Mouse (Mus musculus) limb, embryonic 12.5 days (tissue): ENCODE data around the gene Lsm3. TPM values are rescaled to one million over a fixed set of nuclear protein-coding genes. Genes with fewer than 3 reads are reported as not detected.

Experiments
- ATAC-seq: fragments of 200-750 bp; cut with Nextera tagmentation; 2 replicates; pipeline ENCODE4 v1.8.0; 2017; ENCODE audit warnings: low read depth, moderate TSS enrichment; ENCODE audit not compliant: insufficient number of reproducible peaks, insufficient read depth, low FRiP score, low TSS enrichment
- H3K27ac ChIP-seq: fragments of 300-500 bp; sonication (generic); 2 replicates; pipeline ENCODE4 v1.5.1; 2016; ENCODE audit warnings: mild to moderate bottlenecking, moderate library complexity
- H3K27me3 ChIP-seq: fragments of 300-500 bp; sonication (generic); 2 replicates; pipeline ENCODE4 v1.6.1; 2016; ENCODE audit warnings: mild to moderate bottlenecking, moderate library complexity
- H3K36me3 ChIP-seq: fragments of 300-500 bp; sonication (generic); 2 replicates; pipeline ENCODE4 v1.6.1; 2016; ENCODE audit warnings: mild to moderate bottlenecking, moderate library complexity
- H3K4me1 ChIP-seq: fragments of 300-500 bp; sonication (generic); replicated peaks from 2 replicates; pipeline ENCODE4 v1.6.1; 2016
- H3K4me2 ChIP-seq: fragments of 300-500 bp; sonication (generic); 2 replicates; pipeline ENCODE4 v1.6.1; 2016; ENCODE audit warnings: mild to moderate bottlenecking, moderate library complexity
- H3K4me3 ChIP-seq: fragments of 300-500 bp; sonication (generic); replicated peaks from 2 replicates; pipeline ENCODE4 v1.5.1; 2016; ENCODE audit warnings: mild to moderate bottlenecking
- H3K9ac ChIP-seq: fragments of 300-500 bp; sonication (generic); replicated peaks from 2 replicates; pipeline ENCODE4 v1.6.1; 2016; ENCODE audit warnings: mild to moderate bottlenecking, moderate library complexity
- H3K9me3 ChIP-seq: fragments of 300-500 bp; sonication (generic); 2 replicates; pipeline ENCODE4 v1.6.1; 2016; ENCODE audit warnings: mild to moderate bottlenecking, moderate library complexity
- WGBS: fragments of 180-500 bp; shearing (Covaris S2); methylation state at CpG from one replicate; pipeline ENCODE4 v1.1.7; 2016; 5-methylcytosine and 5-hydroxymethylcytosine counted together
- polyA plus RNA-seq: library from polyadenylated mRNA; unstranded; fragments of >200 nt; fragmentation: Nextera tagmentation; extraction: Ambion mirVana; gene quantifications from 2 replicates; pipeline ENCODE4 v1.2.1, GENCODE M21; 2016

The Lsm3 gene
- polyA plus RNA-seq, 1 experiment from 2014 or later = 344 TPM

DNA sequence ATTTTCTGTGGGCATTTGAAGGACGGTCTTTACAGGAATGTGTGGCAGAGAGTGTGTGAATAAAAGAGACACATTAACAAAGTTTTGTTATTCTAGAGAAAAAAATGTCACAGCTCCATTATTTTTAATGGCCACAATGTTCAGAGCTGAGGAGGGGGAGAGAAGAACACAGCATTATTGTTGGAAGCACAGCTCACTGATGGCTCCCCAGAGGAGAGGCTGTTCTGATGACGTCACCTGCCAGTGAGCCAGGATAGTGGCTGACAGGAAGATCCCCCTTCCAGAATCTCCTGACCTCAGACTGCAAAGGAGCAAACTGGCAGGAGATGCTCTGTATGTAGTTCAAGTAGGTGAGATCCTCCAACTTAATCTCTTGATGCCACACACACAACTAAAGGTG lies 18.0 kb downstream of the Lsm3 start:
- Histone ChIP-seq H3K27ac (no peak overlapping the region), H3K4me3 (no peak overlapping the region), H3K9ac (no peak overlapping the region), H3K4me2 (no peak overlapping the region), H3K27me3 (no peaks in the 10 kb centered on the region), H3K4me1 (peaks cover 4% of the 10 kb centered on the region; the same call in 1 of the 2 replicates), H3K36me3 (peaks cover 6% of the 10 kb centered on the region; the same call in 1 of the 2 replicates), H3K9me3 (no peaks in the 10 kb centered on the region)
- ATAC-seq = no peak
- 57% methylated on average over 2 of the region's 2 CpGs for WGBS

DNA sequence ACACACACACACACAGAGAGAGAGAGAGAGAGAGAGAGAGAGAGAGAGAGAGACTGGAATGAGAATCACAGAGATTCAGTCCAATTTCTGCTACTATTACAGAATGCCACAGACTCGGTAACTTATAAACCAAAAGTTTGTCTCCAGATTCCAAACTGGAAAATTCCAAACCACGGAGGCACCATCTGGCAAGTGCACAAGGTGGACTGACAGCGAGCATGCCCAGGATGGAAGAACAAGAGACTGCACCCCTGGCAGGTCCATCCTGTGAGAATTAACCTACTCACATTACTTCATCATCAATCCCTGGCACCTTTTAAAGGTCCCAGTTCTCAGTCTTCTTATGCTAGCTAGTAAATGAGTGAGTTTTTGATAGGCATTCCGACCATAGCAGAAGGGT lies 18.5 kb downstream of the Lsm3 start:
- no peak overlapping the region for H3K27ac ChIP-seq
- H3K9ac ChIP-seq = no peak overlapping the region
- no peaks in the 10 kb centered on the region for H3K9me3 ChIP-seq
- H3K4me3 ChIP-seq = no peak overlapping the region
- no peak overlapping the region for H3K4me2 ChIP-seq
- 85% methylated on average over 4 of the region's 4 CpGs for WGBS
- no peaks in the 10 kb centered on the region for H3K27me3 ChIP-seq
- peaks cover 4% of the 10 kb centered on the region; the same call in 1 of the 2 replicates for H3K4me1 ChIP-seq
- 0 out of 2 replicates have a peak, but pooled peaks cover 1% of the 10 kb centered on the region for H3K36me3 ChIP-seq
- ATAC-seq = no peak

DNA sequence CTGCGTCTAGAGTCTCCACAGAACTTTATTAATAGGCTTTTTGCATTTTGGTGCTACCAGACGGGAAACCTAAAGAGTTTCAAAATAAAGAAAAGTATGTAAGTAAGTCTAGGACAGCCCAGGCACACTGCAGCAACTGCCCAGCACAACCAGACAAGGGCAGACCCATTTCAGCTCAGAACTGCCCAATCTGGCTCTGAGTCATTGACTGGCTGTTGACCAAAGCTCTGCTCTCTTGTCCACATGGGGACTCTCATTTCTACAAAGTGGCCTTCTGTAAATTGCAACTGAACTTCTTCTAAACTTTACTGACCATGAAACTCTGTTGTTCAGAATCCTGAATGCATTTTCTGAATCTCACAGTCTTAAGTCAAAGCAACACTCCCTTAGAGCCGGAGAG lies 19.5 kb downstream of the Lsm3 start:
- no peak overlapping the region for H3K4me3 ChIP-seq
- ATAC-seq = no peak
- peaks cover 4% of the 10 kb centered on the region; the same call in 1 of the 2 replicates for H3K4me1 ChIP-seq
- H3K9me3 ChIP-seq = no peaks in the 10 kb centered on the region
- no peak overlapping the region for H3K9ac ChIP-seq
- no peaks in the 10 kb centered on the region for H3K36me3 ChIP-seq
- H3K27ac ChIP-seq = no peak overlapping the region
- H3K4me2 ChIP-seq = no peak overlapping the region
- H3K27me3 ChIP-seq = no peaks in the 10 kb centered on the region
- WGBS = 79% methylated on average over 3 of the region's 3 CpGs

DNA sequence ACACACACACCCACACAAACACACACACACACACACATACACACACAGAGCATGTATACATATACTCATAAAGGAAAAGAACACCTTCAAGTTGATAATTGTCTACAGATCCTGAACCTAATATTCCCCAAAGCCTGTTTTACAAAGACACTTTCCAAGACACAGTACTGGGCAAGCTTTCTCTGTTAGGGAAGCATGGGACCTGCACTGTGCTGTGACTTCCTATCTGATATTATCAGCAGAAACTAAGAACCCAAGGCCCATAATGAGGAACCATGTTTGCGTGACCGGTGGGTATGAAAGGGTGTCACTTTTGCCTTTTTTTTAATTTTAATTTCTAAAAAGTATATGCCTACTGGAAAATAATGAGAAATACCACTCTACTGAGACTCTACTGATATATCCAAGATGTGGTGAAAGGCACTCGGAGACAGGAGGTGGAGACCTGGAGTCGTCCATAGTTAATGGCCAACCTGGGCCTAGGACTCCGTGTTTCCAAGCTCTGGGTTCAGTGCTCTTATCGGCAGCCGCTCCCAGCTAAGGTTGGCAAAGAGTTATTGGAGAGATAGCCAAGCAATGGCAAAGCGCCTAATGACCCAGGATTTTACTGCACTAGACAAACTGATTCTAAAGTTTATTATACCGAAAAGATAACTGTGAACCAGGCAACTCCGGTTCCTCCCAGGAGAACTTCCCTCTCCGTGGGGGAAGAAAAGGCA lies 20.5 kb downstream of the Lsm3 start:
- peaks cover 4% of the 10 kb centered on the region; the same call in 1 of the 2 replicates for H3K4me1 ChIP-seq
- no peak overlapping the region for H3K9ac ChIP-seq
- no peaks in the 10 kb centered on the region for H3K27me3 ChIP-seq
- H3K4me3 ChIP-seq = no peak overlapping the region
- no peak overlapping the region for H3K4me2 ChIP-seq
- H3K27ac ChIP-seq = no peak overlapping the region
- ATAC-seq = no peak
- H3K36me3 ChIP-seq = no peaks in the 10 kb centered on the region
- no peaks in the 10 kb centered on the region for H3K9me3 ChIP-seq
- 91% methylated on average over 11 of the region's 11 CpGs for WGBS

DNA sequence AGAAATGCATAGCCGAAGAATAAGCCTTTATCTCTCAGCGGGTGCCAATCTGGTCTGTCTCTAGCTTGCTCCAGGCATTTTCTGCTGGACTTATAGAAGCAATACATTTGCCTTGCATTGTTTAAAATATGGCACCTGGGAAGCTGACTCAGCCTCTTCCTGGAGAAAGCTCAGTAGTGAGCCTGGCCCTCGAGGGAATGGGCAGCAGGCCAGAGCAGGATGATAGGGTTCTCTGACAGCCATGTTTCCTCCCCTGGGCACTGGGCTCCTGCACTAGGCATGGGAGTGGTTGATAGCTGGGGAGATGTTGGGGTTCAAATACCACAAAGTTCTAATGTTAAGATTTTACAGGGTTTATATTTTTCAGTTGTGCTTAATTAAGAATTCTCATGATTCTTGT lies 25.5 kb downstream of the Lsm3 start:
- ATAC-seq = no peak
- Histone ChIP-seq H3K36me3 (no peaks in the 10 kb centered on the region), H3K4me1 (no peaks in the 10 kb centered on the region), H3K27me3 (no peaks in the 10 kb centered on the region), H3K4me3 (no peak overlapping the region), H3K27ac (no peak overlapping the region), H3K9me3 (no peaks in the 10 kb centered on the region), H3K4me2 (no peak overlapping the region), H3K9ac (no peak overlapping the region)
- WGBS = 71% methylated on average over 3 of the region's 3 CpGs

DNA sequence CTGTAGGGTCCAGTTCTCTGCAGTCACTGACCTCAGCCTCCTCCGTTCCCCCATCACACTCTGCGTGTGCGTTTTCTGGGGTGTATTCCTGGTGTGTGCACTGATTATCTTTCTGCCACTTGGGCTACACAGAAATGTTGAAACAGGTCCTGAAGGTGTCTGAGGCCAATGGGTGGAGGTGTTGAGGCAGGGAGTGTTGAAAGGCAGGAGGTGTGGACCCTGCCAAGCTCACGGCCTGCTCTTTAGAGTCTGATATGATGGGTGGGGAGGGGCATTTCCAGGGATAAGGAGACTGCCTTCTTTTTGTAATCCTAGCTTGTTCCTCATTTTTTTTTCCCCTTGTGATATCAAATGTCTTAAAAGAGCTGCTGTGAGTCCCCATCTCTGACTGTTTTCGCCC lies 27.3 kb downstream of the Lsm3 start:
- H3K36me3 ChIP-seq = no peaks in the 10 kb centered on the region
- 89% methylated on average over 5 of the region's 5 CpGs for WGBS
- no peaks in the 10 kb centered on the region for H3K9me3 ChIP-seq
- no peak overlapping the region for H3K4me3 ChIP-seq
- no peaks in the 10 kb centered on the region for H3K27me3 ChIP-seq
- no peak overlapping the region for H3K4me2 ChIP-seq
- H3K27ac ChIP-seq = no peak overlapping the region
- no peak for ATAC-seq
- no peaks in the 10 kb centered on the region for H3K4me1 ChIP-seq
- H3K9ac ChIP-seq = no peak overlapping the region

DNA sequence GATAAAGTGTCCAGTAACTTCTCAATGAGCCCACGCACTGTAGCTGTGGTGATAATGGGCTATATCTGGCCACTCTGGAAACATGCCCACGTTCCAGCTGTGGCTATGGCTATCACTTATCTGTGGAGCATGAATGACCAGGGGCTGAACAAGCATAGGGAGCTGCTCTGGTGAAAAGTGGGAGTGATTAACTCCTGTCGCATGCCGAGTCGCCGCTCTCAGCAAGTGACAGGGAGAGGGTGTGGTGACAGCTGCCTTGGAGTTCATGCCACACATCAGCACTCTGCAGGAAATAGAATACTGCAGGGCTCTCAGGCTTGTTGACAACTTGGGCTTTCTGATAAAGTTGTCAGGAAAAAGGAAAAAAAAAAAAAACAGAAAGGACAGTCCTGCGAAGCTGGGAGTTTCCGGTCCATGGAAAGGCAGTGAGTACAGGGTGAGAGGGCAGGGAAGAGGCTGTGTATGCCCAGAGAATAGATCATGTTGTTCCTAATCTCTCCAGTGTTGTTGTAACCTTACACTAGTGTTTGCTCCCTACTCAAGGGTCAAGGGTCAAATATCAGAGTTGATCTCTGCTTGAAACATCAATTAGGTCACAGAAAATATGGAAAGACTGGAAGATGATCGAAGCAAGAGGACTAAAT lies 30.6 kb downstream of the Lsm3 start:
- H3K4me2 ChIP-seq = no peak overlapping the region
- H3K27me3 ChIP-seq = no peaks in the 10 kb centered on the region
- H3K27ac ChIP-seq = no peak overlapping the region
- no peak overlapping the region for H3K4me3 ChIP-seq
- H3K9ac ChIP-seq = no peak overlapping the region
- 53% methylated on average over 9 of the region's 9 CpGs for WGBS
- H3K4me1 ChIP-seq = peaks cover 5% of the 10 kb centered on the region
- H3K36me3 ChIP-seq = no peaks in the 10 kb centered on the region
- no peaks in the 10 kb centered on the region for H3K9me3 ChIP-seq
- ATAC-seq = no peak

DNA sequence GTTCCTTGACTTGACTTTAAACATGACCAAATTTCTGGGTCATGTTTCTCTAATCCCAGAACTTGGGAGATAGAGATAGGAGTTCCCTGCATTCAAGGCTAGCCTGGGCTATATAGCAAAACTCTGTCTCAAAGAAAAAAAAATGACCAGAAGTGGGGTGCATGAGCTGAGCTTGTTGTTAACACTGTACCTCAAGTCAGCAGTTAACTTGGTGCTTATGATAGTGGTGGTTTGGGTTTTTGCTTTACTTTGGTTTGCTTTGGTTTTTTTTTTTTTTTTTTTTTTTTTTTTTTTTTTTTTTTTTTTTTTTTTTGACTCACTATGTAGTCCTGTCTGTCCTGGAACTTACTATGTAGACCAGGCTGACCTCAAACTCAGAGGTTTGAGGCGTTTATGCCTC lies 31.6 kb downstream of the Lsm3 start:
- no peaks in the 10 kb centered on the region for H3K36me3 ChIP-seq
- no peaks in the 10 kb centered on the region for H3K9me3 ChIP-seq
- H3K27ac ChIP-seq = no peak overlapping the region
- H3K4me2 ChIP-seq = no peak overlapping the region
- H3K4me1 ChIP-seq = peaks cover 5% of the 10 kb centered on the region
- no peak for ATAC-seq
- no peaks in the 10 kb centered on the region for H3K27me3 ChIP-seq
- no peak overlapping the region for H3K9ac ChIP-seq
- WGBS = 59% methylated on average over 1 of the region's 1 CpGs
- no peak overlapping the region for H3K4me3 ChIP-seq

DNA sequence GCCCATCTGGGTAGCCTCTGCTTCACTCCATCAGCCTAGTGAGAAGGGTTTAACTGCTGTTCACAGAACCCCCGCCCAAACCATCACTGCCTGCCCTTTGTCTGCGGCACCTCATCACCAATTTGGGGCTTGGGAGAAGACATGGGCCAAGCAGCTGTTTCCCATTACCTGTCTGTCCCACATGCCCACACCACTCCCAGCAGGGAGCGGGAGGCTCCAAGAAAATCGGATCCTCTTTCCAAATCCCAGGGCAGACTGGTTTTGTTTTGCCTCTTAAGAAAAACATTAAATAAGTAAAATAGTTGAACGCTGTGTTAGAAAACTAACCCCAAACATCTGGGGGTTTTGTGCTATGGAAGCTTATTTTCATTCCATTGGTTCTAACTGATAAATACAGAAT lies 33.9 kb downstream of the Lsm3 start:
- H3K9me3 ChIP-seq = no peaks in the 10 kb centered on the region
- H3K27ac ChIP-seq = no peak overlapping the region
- WGBS = 17% methylated on average over 5 of the region's 5 CpGs
- 0 out of 2 replicates have a peak, but pooled peaks have one; percentile 37 for ATAC-seq
- H3K4me1 ChIP-seq = peaks cover 5% of the 10 kb centered on the region
- no peak overlapping the region for H3K4me2 ChIP-seq
- no peaks in the 10 kb centered on the region for H3K36me3 ChIP-seq
- no peaks in the 10 kb centered on the region for H3K27me3 ChIP-seq
- no peak overlapping the region for H3K9ac ChIP-seq
- H3K4me3 ChIP-seq = no peak overlapping the region

DNA sequence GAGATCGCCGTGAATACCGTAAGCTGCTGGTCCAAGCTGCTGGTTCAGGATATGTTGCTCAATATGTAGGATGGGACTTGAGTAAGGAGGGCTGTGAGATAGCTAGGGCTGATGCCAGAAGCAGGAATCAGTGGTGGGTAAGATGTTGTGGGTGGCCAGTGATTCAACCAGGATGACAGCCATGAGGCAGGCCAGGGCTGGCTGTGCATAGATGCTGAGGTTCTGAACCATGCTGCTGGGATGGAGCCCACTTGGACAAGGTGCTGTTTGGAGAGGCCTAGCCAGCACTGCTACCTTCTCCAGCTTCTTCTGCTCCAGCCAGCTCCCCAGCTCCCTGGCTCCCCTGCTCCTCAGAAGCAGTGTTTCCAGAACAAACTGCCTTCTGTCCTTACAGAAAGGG lies 35.9 kb downstream of the Lsm3 start:
- Histone ChIP-seq H3K27ac (no peak overlapping the region), H3K4me1 (peaks cover 5% of the 10 kb centered on the region), H3K27me3 (no peaks in the 10 kb centered on the region), H3K4me3 (no peak overlapping the region), H3K9me3 (no peaks in the 10 kb centered on the region), H3K36me3 (no peaks in the 10 kb centered on the region), H3K4me2 (no peak overlapping the region), H3K9ac (no peak overlapping the region)
- WGBS = 95% methylated on average over 3 of the region's 3 CpGs
- ATAC-seq = no peak

DNA sequence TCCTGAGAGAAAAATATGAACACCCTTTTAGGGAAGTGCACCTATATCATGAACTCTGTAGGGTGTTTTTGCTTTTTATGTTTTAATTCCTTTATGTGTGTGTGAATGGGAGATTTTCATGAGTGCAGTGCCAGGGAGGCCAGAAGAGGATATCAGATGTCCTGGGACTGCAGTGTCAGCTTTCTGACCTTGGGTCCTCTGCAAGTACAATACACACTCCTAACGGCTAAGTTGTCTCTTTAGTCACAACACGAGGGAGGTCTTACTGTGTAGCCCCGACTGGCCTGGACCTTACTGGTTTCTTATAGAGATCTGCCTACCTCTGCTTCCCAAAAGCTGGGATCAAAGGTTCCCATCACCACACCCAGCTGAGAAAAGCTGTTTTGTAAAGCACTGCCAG lies 37.0 kb downstream of the Lsm3 start:
- Histone ChIP-seq H3K4me2 (no peak overlapping the region), H3K27me3 (no peaks in the 10 kb centered on the region), H3K4me1 (peaks cover 5% of the 10 kb centered on the region), H3K27ac (no peak overlapping the region), H3K36me3 (no peaks in the 10 kb centered on the region), H3K9ac (no peak overlapping the region), H3K9me3 (no peaks in the 10 kb centered on the region), H3K4me3 (no peak overlapping the region)
- ATAC-seq = no peak
- 38% methylated on average over 3 of the region's 3 CpGs for WGBS

DNA sequence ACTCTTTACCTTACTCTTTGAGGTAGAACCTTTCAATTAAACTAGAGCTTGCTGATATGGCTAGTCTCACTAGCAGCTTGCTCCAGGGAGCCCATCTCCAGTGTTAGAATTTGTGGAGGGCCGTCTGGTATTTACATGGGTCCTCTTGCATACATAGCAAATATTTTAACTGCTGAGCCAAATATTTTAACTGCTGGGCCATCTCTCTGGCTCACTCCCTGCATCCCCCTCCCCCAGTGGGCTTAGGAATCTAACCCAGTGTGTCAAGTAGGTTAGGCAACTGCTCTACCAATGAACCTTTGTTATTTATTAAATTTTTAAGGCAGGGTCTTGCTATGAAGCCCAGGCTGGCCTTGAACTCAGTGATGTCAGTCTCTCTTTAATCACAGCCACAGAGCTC lies 42.8 kb downstream of the Lsm3 start:
- no peak overlapping the region for H3K4me2 ChIP-seq
- H3K36me3 ChIP-seq = no peaks in the 10 kb centered on the region
- ATAC-seq = no peak
- H3K27ac ChIP-seq = no peak overlapping the region
- no peaks in the 10 kb centered on the region for H3K27me3 ChIP-seq
- no peaks in the 10 kb centered on the region for H3K9me3 ChIP-seq
- 76% methylated on average over 1 of the region's 1 CpGs for WGBS
- no peak overlapping the region for H3K4me3 ChIP-seq
- no peaks in the 10 kb centered on the region for H3K4me1 ChIP-seq
- no peak overlapping the region for H3K9ac ChIP-seq
